Mouse (Mus musculus): ENCODE measurements around the gene Nell1.

Gene Nell1

DNA sequence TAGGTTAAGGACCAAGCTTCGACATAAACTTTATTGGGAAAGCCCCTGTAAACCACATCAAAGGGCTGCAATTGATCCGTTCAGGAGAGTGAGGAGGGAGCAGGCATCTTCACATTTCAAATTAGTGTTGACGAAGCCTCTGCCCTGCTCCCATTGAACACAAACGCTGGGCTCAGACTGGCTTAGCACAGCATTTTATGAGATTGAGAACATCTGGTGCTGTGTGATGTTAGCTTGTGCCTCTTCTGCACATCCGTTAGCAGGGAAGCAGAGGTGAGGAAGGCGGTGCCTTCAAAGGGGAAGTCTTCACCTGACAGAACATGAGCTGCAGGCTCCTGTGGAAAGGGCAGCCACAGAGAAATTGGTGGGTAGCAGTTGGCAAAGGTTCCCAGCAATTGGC is 66.4 kb downstream of the Nell1 start:
- no peak for DNase-seq (ENCODE audit: extremely low read depth, low read depth)

DNA sequence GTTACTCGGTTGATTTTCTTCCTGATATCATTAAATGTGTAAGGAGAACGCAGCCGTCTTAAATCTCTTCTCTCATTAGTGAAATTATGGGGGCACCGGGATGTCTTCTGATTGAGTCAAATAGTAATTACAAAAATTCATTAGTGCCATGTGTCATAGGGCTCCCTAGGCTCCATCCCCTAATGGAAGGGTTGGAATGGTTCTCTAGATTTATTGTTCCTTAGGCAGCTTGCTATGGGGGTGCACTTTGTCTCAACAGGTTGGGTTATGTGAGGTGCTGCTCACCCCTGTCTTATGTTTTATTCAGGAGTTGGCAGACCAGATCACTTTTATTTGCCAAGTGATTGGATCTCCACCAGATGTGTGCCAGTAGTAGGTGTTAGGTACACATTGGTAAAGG is 75.5 kb downstream of the Nell1 start:
- DNase-seq (ENCODE audit: extremely low read depth, low read depth), result no peak

DNA sequence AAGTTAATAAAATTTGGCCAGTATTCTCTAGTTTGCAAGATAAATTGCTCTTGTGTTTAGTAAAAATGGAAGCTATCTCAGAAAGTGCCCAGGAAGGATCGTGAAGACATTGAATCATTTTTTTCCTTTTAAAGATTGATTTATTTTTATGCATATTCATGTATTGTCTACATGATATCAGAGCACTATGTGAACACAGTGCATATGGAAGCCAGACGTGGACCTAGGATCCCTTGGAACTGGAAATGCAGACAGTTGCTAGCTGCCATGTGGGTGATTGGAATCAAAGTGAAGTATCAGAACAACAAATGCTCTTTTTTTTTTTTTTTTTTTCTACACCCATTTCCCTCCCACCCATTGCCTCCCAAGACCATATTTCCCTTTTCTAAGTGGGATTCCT is 79.0 kb downstream of the Nell1 start:
- no peak for DNase-seq (ENCODE audit: extremely low read depth, low read depth)

DNA sequence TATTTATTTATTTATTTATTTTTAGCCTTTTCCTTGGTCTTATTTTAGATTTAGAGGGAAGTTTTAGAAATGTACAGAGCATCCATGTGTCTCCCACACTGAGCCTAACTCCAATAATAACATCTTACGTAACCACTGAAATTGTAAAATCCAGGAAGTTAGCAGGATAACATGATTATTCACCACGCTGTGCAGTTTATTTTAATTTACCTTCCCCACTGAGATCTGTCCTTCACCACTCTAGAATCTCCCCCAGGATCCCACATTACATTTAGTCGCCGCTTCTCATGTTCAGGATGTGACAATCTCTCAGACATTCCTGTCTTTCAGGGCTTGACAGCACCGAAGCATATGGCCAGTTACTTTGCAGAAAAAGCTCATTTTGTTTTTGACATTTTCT is 119.8 kb downstream of the Nell1 start:
- DNase-seq (ENCODE audit: extremely low read depth, low read depth), result no peak

DNA sequence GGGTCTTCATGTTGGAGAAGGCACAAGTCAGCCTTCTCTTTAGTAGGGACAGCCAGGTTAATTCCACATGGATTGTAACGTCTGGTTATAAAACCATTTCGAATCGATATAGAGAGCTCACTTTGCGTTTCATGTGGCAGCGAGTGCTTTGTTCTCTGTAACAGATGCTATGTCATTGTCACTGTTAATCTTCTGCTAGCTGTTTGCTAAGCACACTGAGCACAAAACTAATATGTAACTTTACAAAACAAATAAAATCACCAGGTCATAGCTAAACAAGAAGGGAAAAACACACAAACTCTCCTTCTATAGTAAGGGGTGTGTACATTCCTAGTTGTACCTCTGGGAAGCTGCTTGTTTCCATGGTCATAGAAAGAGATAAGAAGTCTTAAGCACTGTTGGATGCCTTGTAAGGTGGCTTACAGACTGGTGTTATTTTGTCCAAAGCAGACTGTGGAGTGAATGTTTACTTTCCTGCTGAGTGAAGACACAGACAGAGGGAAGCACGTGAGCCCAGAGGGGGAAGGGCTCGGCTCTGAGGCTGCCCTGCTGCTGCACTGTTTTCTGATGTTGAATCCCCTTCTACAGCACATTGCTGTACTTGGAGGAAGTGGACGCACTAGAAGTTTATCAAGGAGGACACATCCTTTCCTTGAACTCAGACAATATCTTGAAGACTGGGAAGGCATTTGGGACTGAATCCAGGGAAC is 131.1 kb downstream of the Nell1 start:
- DNase-seq (ENCODE audit: extremely low read depth, low read depth), result no peak

DNA sequence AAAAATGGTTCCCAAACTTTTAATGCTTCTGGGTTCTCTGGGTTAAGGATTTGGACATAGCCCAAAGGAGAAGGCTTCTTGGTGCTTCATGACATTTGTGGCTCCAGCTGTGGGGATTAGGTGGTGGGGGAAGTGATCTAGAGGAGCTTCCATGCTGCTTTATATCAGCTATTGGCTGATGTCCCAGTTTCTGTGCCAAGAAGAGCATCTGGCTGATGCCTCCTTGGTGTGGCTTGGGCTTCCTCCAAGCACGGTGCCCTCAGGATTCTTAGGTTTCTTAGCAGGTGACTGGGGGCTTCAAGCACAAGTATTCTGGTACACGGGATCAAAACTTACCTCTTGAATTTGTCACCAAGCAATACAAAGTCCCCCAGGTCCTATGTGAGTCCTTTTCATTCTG is 132.6 kb downstream of the Nell1 start:
- DNase-seq (ENCODE audit: extremely low read depth, low read depth), result no peak

DNA sequence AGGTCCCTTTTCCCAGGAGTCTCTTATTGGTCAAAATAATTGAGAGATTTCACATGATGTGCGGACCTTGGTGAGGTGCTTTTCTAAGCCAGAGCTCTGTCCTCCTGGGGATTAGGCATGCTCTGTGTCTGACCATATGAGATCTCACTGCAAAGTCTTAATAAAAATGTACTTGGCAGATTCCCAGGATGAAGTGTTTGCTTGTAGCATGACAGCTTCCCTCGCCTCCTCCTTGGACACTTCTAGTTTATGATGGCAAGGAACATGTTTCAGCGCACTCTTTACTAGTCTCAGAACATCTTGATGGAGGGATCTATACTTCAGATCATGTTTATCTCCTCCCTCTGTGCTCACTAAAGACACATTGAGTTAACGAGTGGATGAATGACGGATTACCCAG is 143.7 kb downstream of the Nell1 start:
- no peak for DNase-seq (ENCODE audit: extremely low read depth, low read depth)

DNA sequence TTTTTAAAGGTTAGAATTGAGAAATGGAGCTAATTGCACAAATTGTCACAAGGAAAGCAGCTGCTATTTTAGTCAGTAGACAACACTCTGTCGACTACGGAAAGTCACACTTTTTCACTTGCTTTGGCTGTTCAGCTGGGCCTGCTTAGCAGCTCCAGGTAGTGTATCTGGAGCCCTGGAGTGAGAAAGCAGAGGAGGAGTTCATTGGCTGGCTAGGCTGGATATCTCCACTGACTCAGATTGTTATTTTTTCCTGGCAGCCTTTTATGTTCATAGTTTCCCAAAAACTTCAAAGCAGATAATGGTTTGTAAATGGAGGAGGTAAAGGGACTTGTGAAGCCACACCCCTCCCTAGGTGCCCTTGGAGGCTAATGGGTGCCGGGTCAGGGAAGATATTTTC is 163.0 kb downstream of the Nell1 start:
- DNase-seq (ENCODE audit: extremely low read depth, low read depth), result no peak

DNA sequence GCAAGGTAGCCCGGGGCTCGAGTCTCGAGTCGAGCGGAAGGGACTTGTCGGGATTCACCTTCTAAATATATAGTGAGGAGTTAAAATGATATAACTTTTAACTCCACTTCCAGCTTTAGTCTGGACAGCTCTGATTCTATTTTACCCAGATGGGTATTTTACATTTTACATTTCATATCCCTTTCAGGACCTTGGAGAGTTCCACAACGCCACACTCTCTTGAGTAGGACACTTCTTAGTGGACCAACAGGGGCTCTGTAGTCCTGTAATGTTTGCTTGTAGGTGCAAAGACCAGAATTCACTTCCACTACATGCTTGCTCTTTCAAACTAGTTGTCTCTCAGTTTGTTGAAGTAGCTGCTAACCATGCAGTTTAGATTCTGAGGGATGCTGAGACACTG is 174.7 kb downstream of the Nell1 start:
- DNase-seq (ENCODE audit: extremely low read depth, low read depth), result no peak

DNA sequence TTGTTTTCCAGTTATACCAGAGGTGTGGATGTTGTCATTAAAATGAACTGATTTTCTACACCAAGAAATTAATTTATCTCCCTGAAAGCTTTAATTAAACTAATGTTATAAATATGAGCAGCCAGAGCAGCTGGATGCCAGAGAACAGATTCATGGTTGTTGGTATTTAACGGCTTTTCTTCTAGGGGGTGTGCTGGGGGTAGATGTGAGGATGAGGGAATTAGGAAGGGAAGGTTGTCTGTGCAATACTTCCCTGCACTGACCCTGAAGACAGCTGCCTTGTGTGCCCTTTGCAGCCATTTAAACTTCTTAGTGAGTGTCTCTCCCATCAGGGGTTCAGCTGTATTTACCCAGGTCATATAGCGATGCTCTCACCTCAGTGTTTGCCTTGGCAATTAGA is 176.2 kb downstream of the Nell1 start:
- DNase-seq (ENCODE audit: extremely low read depth, low read depth), result no peak

DNA sequence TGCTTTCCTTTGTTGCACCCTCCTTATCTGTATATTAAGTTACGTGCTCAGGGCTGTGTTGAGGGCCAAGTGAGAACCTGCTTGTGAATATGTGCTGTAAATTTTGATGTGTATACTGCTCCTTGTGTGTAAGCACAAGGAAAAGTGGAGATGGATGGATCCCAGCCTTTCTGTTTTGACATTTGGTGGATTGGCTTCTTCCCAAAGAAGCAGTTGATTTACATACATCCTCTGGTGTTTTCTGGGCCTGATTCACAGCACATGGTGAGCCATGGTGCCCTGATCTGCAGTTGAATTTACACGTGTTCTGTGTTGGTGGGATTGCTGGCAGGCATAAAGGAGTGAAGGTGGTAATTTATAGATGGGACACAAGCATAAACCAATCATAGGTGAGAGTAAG is 179.0 kb downstream of the Nell1 start:
- no peak for DNase-seq (ENCODE audit: extremely low read depth, low read depth)

DNA sequence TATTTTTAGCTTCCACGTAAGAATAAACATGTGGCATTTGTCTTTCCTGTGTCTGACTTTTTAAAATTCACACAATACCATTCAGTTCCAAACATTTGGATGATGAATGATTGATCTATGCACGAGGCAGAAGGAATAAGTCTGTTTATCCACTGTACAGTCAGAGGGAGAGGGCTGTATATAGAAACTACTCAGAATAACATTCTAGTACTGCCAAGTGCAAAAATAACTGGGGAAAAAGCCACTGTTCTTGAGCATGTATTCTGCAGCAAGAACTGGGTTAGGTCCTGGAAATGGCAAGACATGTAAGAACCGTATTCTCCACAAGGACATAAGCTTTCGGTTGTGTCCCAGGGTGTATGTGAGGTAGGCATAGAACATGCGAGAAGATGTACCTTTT is 187.9 kb downstream of the Nell1 start:
- DNase-seq (ENCODE audit: extremely low read depth, low read depth), result no peak

DNA sequence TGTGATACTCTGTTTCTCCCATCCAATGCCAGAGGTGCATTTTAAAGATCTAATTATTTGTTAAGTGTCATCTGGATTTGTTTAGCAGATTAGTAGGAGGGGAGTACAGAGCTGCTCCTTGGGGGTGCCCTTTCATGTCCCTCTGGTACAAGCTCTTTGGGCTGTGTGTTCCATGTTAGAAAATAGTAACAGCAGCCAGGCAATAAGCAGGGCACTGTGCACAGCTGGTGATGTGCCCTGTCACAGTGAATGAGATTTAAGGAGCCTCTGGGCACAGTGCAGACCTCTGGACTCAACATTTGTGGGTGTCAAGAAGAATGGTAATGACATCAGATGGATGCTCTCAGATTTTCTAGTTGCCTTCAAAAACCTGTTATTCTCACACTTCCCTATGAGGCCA is 194.1 kb downstream of the Nell1 start:
- DNase-seq (ENCODE audit: extremely low read depth, low read depth), result no peak

DNA sequence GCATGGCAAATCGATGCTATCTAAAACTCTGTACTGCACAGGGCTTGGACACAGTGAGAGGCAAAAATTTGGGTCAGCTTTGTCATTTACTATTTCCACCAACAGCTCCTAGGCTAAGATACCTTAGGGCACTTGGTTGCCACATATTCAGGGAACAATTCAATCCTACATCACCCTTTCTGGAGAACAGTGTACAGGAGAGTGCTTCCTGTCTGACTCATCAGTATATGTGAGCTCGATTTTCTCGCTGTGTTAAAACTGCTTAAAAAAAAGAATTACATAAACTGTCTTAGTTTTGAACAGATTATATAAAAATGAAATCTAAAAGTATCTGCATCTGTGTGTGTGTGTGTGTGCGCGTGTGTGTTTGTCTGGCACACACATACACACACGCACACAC is 211.6 kb downstream of the Nell1 start:
- no peak for DNase-seq (ENCODE audit: extremely low read depth, low read depth)

DNA sequence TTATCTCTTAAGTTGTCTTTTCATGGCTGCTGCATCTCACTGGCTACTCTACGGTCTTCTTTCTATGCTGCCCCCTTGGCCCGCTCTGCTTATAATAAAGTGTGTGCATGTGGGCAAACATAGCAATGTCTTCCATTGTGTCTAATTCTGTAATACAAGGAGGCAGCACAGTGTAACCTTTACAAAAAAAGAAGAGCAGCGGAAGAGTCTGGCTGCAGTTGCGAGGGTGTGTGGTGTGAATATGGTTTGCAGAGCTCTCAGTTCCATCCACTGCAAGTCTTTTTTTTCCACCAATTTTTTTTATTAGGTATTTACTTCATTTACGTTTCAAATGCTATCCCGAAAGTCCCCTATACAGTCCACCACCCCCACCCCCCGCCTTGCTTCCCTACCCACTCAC is 219.3 kb downstream of the Nell1 start:
- no peak for DNase-seq (ENCODE audit: extremely low read depth, low read depth)

DNA sequence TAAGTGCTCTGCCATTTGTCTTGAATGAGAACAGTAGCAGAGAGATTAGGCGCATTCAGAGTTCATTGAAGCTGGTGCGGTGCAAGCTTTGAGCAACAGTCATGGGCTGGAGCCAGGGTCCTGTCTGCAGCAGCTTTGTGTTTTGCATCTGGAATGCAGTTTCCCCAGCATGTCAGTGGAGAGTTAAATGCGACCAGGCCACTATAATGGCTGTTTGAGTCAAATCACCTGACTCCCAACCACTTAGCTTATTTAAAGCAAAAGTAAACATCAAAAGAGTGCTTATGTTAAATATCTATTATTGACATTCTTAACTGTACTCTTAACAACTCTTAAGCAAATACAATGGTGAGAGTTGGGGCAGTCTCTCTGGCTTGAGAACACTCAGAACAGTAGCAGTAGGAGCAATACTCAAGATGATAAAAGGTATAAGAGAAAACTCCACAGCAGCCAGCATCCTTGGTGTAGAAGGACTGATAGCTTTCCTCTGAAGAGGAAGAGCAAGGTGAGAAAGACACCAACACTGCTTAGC is 220.5 kb downstream of the Nell1 start:
- DNase-seq (ENCODE audit: extremely low read depth, low read depth), result no peak

DNA sequence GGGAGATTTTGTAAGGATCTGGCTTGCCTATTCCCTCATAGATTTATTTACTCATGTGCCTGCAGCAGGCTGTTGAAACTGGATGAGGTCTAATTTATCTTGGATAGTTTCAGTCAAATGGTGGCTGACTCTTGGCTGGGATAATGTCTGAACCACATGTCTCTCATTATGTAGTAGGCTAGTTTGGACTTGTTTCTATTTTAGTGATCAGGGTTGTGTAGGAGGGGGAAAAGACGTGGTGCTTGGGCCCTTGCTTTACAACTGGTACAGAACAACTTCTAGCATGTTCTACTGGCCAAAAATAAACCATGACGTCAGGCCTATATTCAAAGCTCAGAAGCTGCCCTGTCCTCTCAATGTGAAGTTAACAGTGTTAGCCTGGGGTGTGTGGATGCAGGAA is 230.6 kb downstream of the Nell1 start:
- DNase-seq (ENCODE audit: extremely low read depth, low read depth), result no peak

DNA sequence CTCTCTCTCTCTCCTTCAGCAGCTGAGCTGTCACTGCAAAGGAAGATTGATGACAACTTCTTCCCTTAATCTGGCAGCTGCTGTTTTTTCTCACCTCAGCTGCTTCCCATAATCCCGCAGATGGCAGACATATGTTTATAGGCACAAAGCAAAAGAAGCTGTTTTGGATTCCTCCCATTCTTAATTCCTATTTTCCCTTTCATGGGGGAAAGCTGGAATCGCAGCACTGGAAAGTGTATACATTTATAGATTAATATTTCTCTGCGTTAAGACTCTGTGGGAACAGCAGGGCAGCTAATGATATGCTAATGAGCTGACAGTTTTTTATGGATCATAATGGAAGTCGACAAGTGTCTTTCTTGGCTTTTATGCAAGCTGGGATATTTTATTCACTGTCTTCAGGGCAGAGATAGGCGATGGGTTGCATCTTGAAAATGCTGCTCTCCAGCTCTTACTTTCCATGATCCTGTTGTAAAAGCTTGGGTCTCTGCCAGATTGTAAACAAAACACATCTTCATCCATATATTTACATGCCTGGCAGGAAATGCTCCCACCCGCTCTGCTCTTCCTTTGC is 236.1 kb downstream of the Nell1 start:
- DNase-seq (ENCODE audit: extremely low read depth, low read depth), result no peak

DNA sequence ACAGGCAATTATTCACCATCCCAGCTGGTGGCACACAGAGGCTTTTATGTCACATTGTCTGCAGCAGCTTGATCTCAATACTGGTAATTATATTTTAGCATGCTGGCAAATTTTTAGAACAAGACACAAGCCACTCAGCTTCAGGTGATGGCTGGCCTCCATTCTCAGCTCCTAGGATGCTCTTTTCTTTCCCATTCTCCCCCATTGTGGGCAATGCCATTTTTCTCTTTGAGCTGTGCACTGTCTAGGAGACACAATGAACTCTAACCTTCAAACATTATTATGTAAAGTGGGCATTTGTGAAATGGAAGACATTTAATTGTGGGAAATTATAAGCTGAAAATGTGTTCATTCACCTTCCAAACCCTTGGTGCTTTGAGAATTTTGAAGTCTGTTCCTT is 247.2 kb downstream of the Nell1 start:
- DNase-seq (ENCODE audit: extremely low read depth, low read depth), result no peak

DNA sequence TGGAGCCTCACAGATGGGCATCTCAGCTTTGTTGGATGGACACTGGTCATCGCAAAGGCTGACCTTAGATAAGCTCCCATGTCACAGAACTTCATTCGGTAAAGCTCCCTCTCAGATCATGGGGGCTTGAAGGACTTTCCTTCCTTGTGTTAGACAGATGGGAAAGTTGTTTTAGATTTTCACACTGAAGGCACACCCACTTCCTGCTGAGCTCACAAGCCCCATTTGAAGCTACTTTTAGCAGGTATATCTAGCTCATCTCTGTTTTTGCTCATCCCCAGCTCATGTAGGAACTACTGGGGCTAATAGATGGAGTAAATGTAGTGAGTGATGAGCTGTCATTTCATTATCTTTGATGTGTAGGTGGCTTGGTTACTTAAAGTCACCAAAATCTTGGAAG is 252.0 kb downstream of the Nell1 start:
- DNase-seq (ENCODE audit: extremely low read depth, low read depth), result no peak

DNA sequence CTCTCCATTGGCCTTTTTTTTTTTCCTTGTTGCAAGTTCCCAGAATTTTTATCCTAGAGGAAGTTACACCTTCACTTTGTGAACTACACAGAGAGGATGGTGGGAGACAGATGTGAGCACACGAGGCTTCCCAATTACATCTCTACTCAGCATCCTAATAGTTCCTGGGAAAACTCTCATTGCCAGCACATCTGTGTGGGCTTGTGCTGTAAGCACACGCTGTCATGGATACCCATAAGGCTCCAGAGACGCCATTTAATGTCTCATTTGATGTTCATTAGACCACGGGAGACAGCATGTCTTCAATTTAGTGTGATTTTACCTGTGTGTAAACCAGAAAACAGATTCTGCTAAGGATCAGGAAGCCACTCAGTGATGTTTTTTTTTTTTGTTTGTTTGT is 253.6 kb downstream of the Nell1 start:
- no peak for DNase-seq (ENCODE audit: extremely low read depth, low read depth)

DNA sequence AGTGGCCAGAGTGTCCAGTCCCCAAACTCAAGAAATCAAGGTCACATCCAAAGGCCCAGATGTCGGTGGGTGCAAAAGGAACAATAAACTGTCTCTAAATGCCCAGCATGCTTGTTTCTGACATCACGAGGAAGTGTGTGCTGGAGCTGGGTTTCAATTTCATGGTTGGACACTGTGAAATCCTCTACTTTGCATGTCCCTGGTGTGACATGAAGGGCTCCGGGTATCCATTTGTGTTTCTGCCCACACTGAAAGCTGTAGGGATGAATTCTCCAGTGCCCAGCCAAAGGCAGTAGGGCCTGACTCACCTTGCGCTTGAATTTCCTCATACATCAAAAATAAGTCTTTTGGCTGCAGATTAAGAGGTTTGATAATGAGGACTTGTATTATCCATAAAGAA is 266.5 kb downstream of the Nell1 start:
- no peak for DNase-seq (ENCODE audit: extremely low read depth, low read depth)

DNA sequence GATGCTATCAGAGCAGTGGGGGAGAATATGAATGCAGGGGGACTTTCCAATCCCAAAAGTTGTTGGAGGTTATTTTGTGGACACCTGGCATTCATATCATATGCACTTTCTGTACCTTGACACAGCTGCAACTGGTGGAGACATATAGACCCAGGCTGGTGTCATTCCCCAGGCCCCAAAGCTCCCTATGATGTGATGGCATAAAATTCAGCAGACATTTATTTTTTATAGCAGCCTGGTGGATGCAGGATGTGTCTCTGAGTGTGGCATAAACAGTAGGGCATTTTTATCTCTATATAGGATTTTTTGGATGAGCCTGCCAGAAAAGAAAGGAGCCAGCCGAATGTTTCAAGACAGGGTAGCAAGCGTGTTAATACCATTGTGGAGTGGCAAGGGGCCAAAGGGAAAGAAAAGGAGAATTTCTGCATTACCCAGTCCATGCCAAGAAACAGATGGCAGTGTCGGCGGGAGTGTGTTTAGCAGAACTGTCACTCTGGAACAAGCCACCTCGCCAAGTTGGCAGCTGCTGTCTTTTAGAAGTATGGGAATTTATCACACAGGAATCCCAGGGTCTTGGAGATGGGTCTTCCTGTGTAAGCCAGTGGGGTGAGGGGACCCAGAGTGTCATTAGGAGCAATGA is 267.1 kb downstream of the Nell1 start:
- DNase-seq (ENCODE audit: extremely low read depth, low read depth), result no peak

Measured in MEL-GATA-1-ER (cell line).